Mouse (Mus musculus) adrenal gland, postnatal 25 days (tissue): ENCODE results near the gene Rmdn3. TPM values are rescaled to one million over a fixed set of nuclear protein-coding genes. Genes with fewer than 3 reads are reported as not detected.

ENCODE experiments used
- total RNA-seq: library from RNA; stranded (reverse); gene quantifications from 2 replicates; pipeline ENCODE4 v1.2.3, GENCODE M21; 2021

Gene Rmdn3
- total RNA-seq, 1 experiment from 2014 or later = 54.4 TPM

Other genes starting within 250 kb of the Rmdn3 start
- 12.6 and 19.1 TPM in 2 replicates for gene Chst14, start 230.5 kb downstream of the Rmdn3 start, total RNA-seq
- gene Ccdc32, start 127.6 kb downstream of the Rmdn3 start, total RNA-seq = 16.3 and 19.0 TPM in 2 replicates
- 5.6 and 5.8 TPM in 2 replicates for gene Rpusd2, start 122.2 kb downstream of the Rmdn3 start, total RNA-seq
- gene Knl1, start 109.9 kb downstream of the Rmdn3 start, total RNA-seq = 3.8 TPM in 2 replicates
- gene Rad51, start 44.2 kb downstream of the Rmdn3 start, total RNA-seq = 5.0 and 8.6 TPM in 2 replicates
- gene Gchfr, start 10.7 kb upstream of the Rmdn3 start, total RNA-seq = 11.0 and 14.9 TPM in 2 replicates
- 0.30 TPM in 1 of 2 replicates, not detected in the other for gene Gm14137, start 17.5 kb upstream of the Rmdn3 start, total RNA-seq
- 42.3 and 45.0 TPM in 2 replicates for gene Zfyve19, start 51.6 kb upstream of the Rmdn3 start, total RNA-seq
- gene Dnajc17, start 51.8 kb upstream of the Rmdn3 start, total RNA-seq = 18.0 and 18.4 TPM in 2 replicates
- gene Ppp1r14d, start 72.9 kb upstream of the Rmdn3 start, total RNA-seq = not detected in 2 replicates
- gene Spint1, start 80.3 kb upstream of the Rmdn3 start, total RNA-seq = 4.0 and 4.6 TPM in 2 replicates
- gene Rhov, start 114.2 kb upstream of the Rmdn3 start, total RNA-seq = 0.49 TPM in 1 of 2 replicates, not detected in the other
- gene Vps18, start 131.7 kb upstream of the Rmdn3 start, total RNA-seq = 18.5 and 21.1 TPM in 2 replicates
- 8.0 and 12.9 TPM in 2 replicates for gene Dll4, start 168.8 kb upstream of the Rmdn3 start, total RNA-seq
- 5.0 and 10.2 TPM in 2 replicates for gene Chac1, start 194.2 kb upstream of the Rmdn3 start, total RNA-seq